Mouse (Mus musculus): ENCODE measurements around the gene Speg.

DNA sequence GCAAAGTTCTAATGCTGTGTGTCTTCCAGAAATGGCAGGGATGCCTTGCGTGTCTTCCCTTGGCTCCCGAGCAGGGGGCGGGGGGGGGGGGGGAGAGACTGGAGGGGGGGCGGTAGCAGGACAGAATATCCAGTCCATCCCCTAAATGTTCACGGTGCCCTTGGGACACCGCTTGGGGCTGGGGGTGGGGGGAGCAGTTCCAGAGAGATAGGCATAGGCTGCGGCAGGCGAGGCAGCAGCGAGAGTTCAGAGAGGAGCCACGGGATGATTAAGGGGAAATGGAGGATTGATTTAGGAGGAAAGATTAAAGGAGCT is 82.6 kb downstream of the Speg start:
- TF ChIP-seq CTCF (IDR thresholded peaks at IDR 0.05; ENCODE audit: low read depth, low read length) = no peak
- no peak for TF ChIP-seq EP300 (IDR thresholded peaks at IDR 0.05; ENCODE audit: insufficient read depth, low read depth, low read length)

Data from ES-Bruce4 (cell line).